Mouse (Mus musculus): ENCODE data around the gene Cfap77. TPM values are rescaled to one million over a fixed set of nuclear protein-coding genes. Genes with fewer than 3 reads are reported as not detected.

Cfap77 gene
- polyA plus RNA-seq, 1 experiment from 2014 or later = 0.14 TPM

DNA sequence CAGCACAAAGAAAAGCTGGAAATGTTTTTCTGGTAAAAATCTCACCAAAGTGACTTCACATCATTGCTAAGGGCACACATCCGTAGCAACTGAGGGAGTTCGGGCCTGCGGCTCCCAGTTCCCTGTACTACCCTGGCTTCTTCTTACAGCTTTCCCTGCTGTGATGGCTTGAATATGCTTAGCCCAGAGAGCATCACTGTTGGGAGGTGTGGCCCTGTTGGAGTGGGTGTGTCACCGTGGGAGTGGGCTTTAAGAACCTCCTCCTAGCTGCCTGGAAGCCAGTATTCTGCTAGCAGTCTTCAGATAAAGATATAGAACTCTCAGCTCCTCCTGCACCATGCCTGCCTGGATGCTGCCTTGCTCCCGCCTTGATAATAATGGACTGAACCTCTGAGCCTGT is 93.2 kb downstream of the Cfap77 start:
- Histone ChIP-seq H3K9ac (ENCODE audit: low read depth, low read length) (no peak overlapping the region), H3K36me3 (ENCODE audit: insufficient read depth, low read length) (no peaks in the 10 kb centered on the region), H3K27ac (no peak overlapping the region), H3K9me3 (replicated peaks; ENCODE audit: low read length) (no peaks in the 10 kb centered on the region), H3K4me3 (replicated peaks; ENCODE audit: low read depth, low read length) (no peak overlapping the region), H3K4me2 (ENCODE audit: low read length) (no peak overlapping the region), H3K27me3 (ENCODE audit: insufficient read depth, low read length) (peaks cover 22% of the 10 kb centered on the region; the same call in 1 of the 2 replicates), H3K4me1 (replicated peaks; ENCODE audit: insufficient read depth, low read length) (no peaks in the 10 kb centered on the region)
- TF ChIP-seq CTCF (IDR thresholded peaks at IDR 0.05; ENCODE audit: low read depth) = no peak
- ATAC-seq (replicated peaks; ENCODE audit: low FRiP score, low read depth) (no peak), DNase-seq (ENCODE audit: low spot score) (no peak)
- 74% methylated on average over 5 of the region's 5 CpGs for WGBS

DNA sequence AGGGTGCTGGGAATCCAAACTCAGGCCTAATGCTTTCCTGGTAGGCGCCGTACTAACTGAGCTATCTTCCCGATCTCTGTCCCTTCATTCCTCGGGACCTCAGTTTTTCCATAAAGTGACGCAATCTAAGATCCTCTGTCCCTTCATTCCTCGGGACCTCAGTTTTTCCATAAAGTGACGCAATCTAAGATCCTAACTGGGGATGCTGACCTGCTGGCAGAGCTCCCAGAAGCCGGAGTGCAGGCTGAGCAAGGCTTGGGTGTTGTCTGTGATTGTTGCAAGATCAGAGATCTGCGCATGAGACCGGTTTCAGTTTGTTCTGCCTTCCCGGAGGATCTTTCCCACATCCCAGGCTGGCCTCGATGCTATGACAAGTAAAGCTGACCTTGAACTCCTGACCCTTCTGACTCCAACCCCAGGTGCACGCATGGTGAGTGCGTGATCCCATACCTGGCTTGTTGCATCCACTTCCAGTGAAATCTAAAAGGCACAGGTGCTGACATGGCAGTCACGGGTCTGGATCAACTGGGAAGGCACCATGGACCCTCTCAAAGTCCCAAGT is 93.8 kb downstream of the Cfap77 start:
- TF ChIP-seq CTCF (IDR thresholded peaks at IDR 0.05; ENCODE audit: low read depth) = no peak
- Histone ChIP-seq H3K9ac (ENCODE audit: low read depth, low read length) (no peak overlapping the region), H3K4me2 (ENCODE audit: low read length) (no peak overlapping the region), H3K4me3 (replicated peaks; ENCODE audit: low read depth, low read length) (no peak overlapping the region), H3K9me3 (replicated peaks; ENCODE audit: low read length) (no peaks in the 10 kb centered on the region), H3K36me3 (ENCODE audit: insufficient read depth, low read length) (no peaks in the 10 kb centered on the region), H3K27ac (no peak overlapping the region), H3K4me1 (replicated peaks; ENCODE audit: insufficient read depth, low read length) (no peaks in the 10 kb centered on the region), H3K27me3 (ENCODE audit: insufficient read depth, low read length) (peaks cover 20% of the 10 kb centered on the region; the same call in 1 of the 2 replicates)
- no peak for DNase-seq (ENCODE audit: low spot score)
- no peak for ATAC-seq (replicated peaks; ENCODE audit: low FRiP score, low read depth)
- WGBS = 81% methylated on average over 15 of the region's 15 CpGs

DNA sequence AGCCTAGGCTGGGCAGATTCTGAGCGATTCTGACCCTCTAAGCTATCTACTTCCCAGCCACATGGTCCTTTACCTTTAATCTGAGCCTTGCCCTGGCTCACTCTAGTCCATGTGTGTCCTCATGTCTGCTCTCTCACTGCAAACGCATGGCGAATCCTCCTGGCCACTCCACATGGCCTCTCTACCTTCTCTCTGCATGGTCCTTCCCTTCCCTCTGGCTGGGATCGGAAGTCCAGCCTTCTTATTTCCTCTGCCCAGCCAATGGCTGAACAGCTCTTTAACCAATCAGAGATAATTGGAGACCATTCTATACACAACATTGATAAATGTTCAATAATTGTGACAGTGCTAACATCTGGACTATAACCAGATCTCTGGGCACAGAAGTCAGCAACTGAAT is 98.0 kb downstream of the Cfap77 start:
- no peak overlapping the region for H3K4me2 ChIP-seq (ENCODE audit: low read length)
- no peak for ATAC-seq (replicated peaks; ENCODE audit: low FRiP score, low read depth)

DNA sequence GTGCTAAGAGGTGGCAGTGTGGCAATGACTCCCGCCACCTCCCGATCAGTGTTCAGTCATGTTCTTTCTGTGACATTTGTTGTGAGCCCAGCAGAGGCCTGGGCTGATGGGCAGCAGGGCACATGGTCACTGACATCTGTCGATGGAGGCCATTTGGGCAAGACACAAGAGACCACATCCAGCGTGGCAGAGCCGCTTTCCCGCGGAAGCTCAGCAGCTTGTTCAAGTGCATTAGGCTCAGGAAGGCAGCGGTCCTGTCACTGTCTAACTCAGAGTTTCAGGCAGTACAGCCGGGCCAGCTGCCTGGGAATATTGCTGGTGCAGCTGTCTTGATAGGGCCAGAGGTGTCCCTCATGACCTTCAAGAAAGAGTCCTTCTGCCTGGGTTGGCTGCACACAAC is 100.3 kb downstream of the Cfap77 start:
- H3K4me1 ChIP-seq (replicated peaks; ENCODE audit: insufficient read depth, low read length) = no peaks in the 10 kb centered on the region
- no peaks in the 10 kb centered on the region for H3K36me3 ChIP-seq (ENCODE audit: insufficient read depth, low read length)
- no peak overlapping the region for H3K27ac ChIP-seq
- no peak overlapping the region for H3K4me2 ChIP-seq (ENCODE audit: low read length)
- peaks cover 13% of the 10 kb centered on the region for H3K27me3 ChIP-seq (ENCODE audit: insufficient read depth, low read length)
- ATAC-seq (replicated peaks; ENCODE audit: low FRiP score, low read depth) (no peak), DNase-seq (ENCODE audit: low spot score) (no peak)
- no peaks in the 10 kb centered on the region for H3K9me3 ChIP-seq (replicated peaks; ENCODE audit: low read length)
- 67% methylated on average over 9 of the region's 9 CpGs for WGBS
- no peak overlapping the region for H3K9ac ChIP-seq (ENCODE audit: low read depth, low read length)
- TF ChIP-seq CTCF (IDR thresholded peaks at IDR 0.05; ENCODE audit: low read depth) = no peak
- H3K4me3 ChIP-seq (replicated peaks; ENCODE audit: low read depth, low read length) = no peak overlapping the region

More for the DNA sequence above, 98.0 kb downstream of the Cfap77 start:
- Histone ChIP-seq H3K4me1 (replicated peaks; ENCODE audit: insufficient read depth, low read length) (no peaks in the 10 kb centered on the region), H3K9ac (ENCODE audit: low read depth, low read length) (no peak overlapping the region), H3K9me3 (replicated peaks; ENCODE audit: low read length) (no peaks in the 10 kb centered on the region), H3K27ac (no peak overlapping the region), H3K36me3 (ENCODE audit: insufficient read depth, low read length) (no peaks in the 10 kb centered on the region), H3K4me3 (replicated peaks; ENCODE audit: low read depth, low read length) (no peak overlapping the region), H3K27me3 (ENCODE audit: insufficient read depth, low read length) (peaks cover 12% of the 10 kb centered on the region)
- WGBS = 86% methylated on average over 4 of the region's 4 CpGs
- no peak for TF ChIP-seq CTCF (IDR thresholded peaks at IDR 0.05; ENCODE audit: low read depth)
- DNase-seq (ENCODE audit: low spot score) = no peak

DNA sequence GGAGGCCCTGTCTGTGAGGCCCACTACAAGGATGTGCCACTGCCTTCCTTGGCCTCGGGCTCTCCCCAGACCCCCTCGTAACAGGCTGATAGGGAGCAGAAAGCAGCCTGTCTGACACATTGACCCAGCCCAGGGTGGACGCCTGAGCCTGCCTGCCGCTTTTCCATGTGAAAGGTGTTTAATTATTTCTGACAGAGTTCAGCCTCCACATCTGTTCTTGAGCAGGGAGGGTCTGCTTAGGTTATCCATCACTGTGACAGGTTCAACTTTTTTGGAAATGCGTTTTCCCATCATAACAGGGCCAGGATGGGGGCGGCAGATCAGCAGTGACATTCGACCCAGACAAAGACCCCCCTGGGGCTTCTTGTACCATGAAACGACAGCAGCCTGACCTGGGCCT is 101.9 kb downstream of the Cfap77 start:
- 25% methylated on average over 8 of the region's 8 CpGs for WGBS
- Histone ChIP-seq H3K9me3 (replicated peaks; ENCODE audit: low read length) (no peaks in the 10 kb centered on the region), H3K36me3 (ENCODE audit: insufficient read depth, low read length) (no peaks in the 10 kb centered on the region), H3K9ac (ENCODE audit: low read depth, low read length) (no peak overlapping the region), H3K4me1 (replicated peaks; ENCODE audit: insufficient read depth, low read length) (no peaks in the 10 kb centered on the region), H3K4me2 (ENCODE audit: low read length) (no peak overlapping the region), H3K27me3 (ENCODE audit: insufficient read depth, low read length) (peaks cover 9% of the 10 kb centered on the region; the same call in 1 of the 2 replicates), H3K4me3 (replicated peaks; ENCODE audit: low read depth, low read length) (no peak overlapping the region), H3K27ac (no peak overlapping the region)
- TF ChIP-seq CTCF (IDR thresholded peaks at IDR 0.05; ENCODE audit: low read depth) = no peak
- DNase-seq (ENCODE audit: low spot score) (no peak), ATAC-seq (replicated peaks; ENCODE audit: low FRiP score, low read depth) (no peak)

DNA sequence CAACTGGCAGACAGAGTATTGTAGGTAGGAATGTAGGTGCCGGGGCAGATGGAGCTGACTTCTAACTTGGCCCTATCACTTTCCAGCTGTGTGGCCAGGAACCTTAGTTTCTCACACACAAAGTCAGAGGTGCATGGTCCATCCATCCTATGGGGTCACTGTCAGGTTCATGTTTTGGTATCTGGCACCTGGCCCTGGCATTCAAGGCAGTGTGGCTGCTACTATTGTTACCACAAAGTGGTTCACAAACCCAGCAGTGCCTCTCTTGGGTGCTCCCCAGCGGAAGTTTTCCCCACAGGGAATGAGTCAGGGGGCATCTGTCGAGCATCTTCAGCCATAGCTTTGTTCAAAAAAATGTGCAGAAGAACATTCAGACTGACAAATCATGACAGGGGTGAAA is 108.6 kb downstream of the Cfap77 start:
- no peak overlapping the region for H3K9ac ChIP-seq (ENCODE audit: low read depth, low read length)
- 91% methylated on average over 3 of the region's 3 CpGs for WGBS
- no peak overlapping the region for H3K27ac ChIP-seq
- DNase-seq (ENCODE audit: low spot score) (no peak), ATAC-seq (replicated peaks; ENCODE audit: low FRiP score, low read depth) (no peak)
- no peak overlapping the region for H3K4me2 ChIP-seq (ENCODE audit: low read length)
- TF ChIP-seq CTCF (IDR thresholded peaks at IDR 0.05; ENCODE audit: low read depth) = no peak
- H3K4me1 ChIP-seq (replicated peaks; ENCODE audit: insufficient read depth, low read length) = no peaks in the 10 kb centered on the region
- H3K36me3 ChIP-seq (ENCODE audit: insufficient read depth, low read length) = no peaks in the 10 kb centered on the region
- H3K9me3 ChIP-seq (replicated peaks; ENCODE audit: low read length) = no peaks in the 10 kb centered on the region
- peaks cover 22% of the 10 kb centered on the region for H3K27me3 ChIP-seq (ENCODE audit: insufficient read depth, low read length)
- no peak overlapping the region for H3K4me3 ChIP-seq (replicated peaks; ENCODE audit: low read depth, low read length)

DNA sequence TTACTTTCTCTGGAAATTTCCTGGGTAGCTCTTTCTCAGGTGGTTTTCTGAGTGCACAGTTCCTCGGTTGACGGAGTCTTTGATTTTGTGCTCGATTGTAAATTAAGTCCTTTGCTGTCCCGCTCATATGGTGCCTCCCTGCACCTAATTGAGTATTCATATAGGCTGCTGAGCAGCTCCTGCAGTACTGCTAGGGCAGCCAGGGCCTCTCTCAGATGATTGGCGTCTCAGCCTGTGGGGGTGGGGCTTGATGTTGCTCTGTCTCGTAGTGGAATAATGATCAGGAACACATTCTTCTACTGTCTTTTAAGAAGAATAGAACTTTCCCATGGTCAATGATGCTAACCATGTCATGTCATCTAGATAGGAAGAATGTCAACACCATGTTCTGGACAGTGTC is 109.5 kb downstream of the Cfap77 start:
- WGBS = 43% methylated on average over 6 of the region's 6 CpGs
- ATAC-seq (replicated peaks; ENCODE audit: low FRiP score, low read depth) (no peak), DNase-seq (ENCODE audit: low spot score) (no peak)
- Histone ChIP-seq H3K9me3 (replicated peaks; ENCODE audit: low read length) (no peaks in the 10 kb centered on the region), H3K4me1 (replicated peaks; ENCODE audit: insufficient read depth, low read length) (no peaks in the 10 kb centered on the region), H3K9ac (ENCODE audit: low read depth, low read length) (no peak overlapping the region), H3K27me3 (ENCODE audit: insufficient read depth, low read length) (peaks cover 26% of the 10 kb centered on the region), H3K27ac (no peak overlapping the region), H3K4me3 (replicated peaks; ENCODE audit: low read depth, low read length) (no peak overlapping the region), H3K4me2 (ENCODE audit: low read length) (no peak overlapping the region), H3K36me3 (ENCODE audit: insufficient read depth, low read length) (no peaks in the 10 kb centered on the region)
- TF ChIP-seq CTCF (IDR thresholded peaks at IDR 0.05; ENCODE audit: low read depth) = no peak

Data from kidney, postnatal 0 days (tissue).